Mouse (Mus musculus) neutrophil, adult 5-6 weeks (primary cell): ENCODE measurements around the gene Ltbp2. TPM values are rescaled to one million over a fixed set of nuclear protein-coding genes. Genes with fewer than 3 reads are reported as not detected.

ENCODE experiments used
- ATAC-seq: fragments of 151-379, 151-347 bp; 2 replicates; pipeline ENCODE4 v1.8.0; 2017; ENCODE audit warnings: mild to moderate bottlenecking, moderate TSS enrichment; ENCODE audit not compliant: insufficient number of reproducible peaks, poor library complexity, low FRiP score, severe bottlenecking; ENCODE audit errors: extremely low read depth
- total RNA-seq: library from RNA; stranded (forward); fragments of 200-1000 nt; gene quantifications from 2 replicates; pipeline ENCODE4 v1.2.3, GENCODE M21; 2017

The Ltbp2 gene
- total RNA-seq, 1 experiment from 2014 or later: 0.12 TPM

DNA sequence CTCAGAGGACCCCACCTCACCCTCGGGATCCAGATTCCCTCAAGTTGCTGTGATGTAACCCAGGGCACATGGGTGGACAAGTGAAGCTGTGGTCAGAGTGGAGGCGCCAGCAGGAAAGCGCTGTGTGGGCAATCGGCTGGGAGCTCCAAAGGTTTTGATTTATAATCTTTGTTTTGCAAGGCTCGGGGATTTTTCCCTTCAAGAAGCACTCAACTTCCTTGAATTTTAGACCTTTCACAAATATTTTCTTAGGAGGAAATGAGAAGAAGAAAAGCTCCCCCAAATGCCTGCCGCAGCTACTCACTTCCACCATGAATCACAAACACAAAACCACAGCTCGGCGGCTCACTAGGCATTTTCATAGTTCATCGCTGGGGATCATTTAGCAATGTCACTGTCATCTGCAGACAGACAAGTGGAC, 29.7 kb downstream of the Ltbp2 start:
- ATAC-seq: no peak

DNA sequence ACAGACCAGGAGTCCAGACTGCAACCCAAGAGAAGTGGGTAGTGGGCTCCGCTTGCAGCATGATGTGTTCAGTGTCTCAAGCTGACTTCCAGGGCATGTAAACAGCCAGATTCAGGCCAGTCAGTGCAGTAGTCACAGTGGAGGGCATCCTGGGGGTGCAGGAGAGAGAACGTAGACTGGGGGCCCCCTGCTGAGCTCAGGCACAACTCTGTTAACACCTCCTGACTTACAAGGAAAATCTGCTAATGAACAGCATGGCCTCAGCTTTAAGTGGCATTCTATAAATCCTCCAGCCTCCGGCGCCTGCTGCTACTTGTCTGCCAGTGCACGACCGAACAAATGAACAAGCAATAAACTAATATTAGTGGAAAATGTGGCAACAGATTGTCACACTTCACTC, 33.6 kb downstream of the Ltbp2 start:
- no peak for ATAC-seq

DNA sequence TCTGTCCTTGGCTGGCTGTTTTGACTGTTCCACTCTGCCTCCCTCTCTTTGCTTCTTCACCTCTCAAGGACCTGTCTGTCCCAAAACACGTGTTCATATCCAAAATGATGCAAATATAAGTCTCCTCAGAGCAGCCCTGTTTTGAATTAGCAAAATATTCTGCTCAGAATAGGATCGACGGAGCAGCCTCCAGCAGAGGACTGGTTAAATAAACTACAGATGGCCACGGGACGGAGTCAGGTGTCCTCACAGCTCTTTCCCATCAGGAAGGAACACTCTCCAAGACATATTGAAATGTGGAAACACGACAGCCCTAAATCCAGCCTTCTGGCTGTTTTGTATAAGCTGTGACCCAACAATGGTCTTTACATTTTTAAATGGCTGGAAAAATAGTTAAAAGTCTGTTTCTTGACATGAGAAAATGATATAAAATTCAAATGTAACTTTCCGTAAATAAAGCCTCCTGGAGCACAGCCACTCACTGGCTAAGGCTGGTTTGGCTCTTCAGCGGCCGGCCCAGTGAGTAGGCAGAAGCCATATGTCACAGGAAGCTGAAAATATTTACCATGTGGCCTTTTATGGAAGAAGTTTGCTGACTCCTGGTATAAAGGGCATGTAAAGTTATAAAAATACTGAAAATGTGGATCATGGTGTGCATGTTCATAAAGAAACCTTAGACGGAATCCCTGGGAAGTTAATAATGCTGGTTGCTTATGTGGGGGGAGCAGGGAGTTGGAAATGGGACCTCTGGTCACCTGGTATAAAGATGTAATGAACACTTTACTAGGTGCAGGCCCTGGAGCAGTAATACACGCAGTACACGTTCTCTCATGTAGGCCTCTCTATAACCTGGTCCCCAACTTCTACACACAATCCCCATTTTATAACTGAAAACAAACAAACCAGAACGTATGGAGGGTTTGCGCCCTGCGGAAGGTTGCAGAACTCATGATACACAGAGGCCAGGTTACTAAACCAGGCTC, 34.9 kb downstream of the Ltbp2 start:
- no peak for ATAC-seq

DNA sequence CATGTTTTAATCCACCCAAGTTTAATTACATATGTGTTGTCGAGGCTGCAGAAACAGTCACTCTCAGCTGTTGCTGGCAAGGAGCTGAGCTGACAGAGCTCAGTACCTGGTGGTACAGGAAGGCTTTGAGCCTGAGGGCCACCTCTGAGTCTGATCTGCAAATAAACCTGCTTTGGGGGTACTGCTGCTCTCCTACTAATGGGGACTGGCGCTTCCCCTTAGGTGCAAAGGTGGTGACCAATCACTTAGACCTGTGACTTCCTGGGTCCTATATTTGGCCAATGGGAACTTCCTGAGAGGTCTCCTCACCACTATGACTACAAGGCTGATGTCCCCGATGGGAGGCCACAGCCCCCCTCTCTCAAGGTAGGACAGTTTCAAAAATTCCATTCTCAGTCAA, 35.6 kb downstream of the Ltbp2 start:
- no peak for ATAC-seq

DNA sequence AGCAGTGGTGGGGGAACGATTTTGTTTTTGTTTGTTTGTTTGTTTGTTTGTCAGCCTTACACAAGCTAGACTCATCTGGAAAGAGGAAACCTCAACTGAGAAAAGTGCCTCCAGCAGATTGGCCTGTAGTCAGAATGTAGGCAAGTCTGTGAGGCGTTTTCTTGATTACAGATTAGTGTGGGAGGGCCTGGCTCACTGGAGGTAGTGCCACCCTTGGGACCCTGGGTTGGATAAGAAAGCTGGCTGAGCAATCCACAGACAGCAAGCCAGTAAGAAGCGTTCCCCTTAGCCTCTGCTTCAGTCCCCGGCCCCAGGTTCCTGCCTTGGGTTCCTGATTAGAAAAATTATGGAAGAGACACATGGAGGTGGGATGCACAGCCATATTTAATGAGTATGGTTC, 36.4 kb downstream of the Ltbp2 start:
- ATAC-seq: no peak

DNA sequence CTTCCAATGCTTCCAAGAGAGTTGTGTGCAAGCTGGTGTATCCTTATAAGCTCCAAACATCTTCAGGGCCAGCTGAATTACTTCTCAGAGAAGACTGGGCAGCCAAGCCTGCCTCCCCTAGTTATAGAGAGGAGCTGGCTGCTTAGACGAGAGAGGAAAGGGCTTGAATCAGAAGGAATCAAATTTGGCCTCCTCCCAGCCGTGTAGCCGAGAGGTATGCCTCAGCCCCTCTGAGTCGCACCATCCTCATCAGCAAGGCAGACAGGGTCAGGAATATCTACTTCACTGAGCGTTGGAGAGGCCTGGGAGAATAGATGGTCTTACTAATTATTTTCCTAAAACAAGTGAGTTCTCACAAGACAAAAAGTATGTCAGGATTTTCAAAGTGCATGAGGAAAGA, 40.7 kb downstream of the Ltbp2 start:
- ATAC-seq: no peak

DNA sequence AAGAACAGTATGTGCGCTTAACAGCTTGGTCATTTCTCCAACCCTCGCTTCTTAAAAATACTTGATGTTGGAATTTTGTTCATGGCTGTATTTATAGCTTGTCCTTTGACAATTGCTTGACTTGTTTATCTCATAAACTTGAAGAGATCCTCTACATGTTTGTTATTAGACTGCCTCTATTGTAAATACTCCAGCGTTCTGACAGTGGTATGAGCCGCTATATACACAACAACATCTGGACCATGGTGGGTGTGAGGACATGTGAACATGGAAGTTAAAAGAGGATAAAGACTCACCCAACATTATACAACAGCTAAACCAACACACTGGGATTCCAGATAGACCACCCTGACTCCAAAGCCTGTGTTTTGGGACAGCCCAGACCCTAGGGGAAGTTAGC, 41.6 kb downstream of the Ltbp2 start:
- no peak for ATAC-seq

DNA sequence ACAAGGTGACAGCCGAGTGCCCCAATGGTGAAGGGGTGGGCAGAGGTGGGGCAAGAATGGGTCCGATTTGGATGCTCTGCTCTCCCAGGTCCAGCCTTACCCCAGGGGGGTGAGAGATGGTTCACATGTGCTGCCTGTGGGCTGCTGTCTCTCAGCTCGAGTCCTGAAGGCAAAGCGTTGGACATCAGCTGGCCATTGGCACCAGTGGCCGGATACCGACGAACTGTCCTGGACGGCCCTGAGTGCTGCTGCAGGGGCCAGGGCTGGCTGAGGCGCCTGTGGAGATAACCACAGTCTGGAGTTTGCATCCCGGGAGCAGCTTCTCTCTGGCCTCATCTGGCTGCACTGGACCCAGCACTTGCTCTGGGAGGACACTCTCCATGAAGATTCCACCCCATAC, 44.7 kb downstream of the Ltbp2 start:
- ATAC-seq: no peak

DNA sequence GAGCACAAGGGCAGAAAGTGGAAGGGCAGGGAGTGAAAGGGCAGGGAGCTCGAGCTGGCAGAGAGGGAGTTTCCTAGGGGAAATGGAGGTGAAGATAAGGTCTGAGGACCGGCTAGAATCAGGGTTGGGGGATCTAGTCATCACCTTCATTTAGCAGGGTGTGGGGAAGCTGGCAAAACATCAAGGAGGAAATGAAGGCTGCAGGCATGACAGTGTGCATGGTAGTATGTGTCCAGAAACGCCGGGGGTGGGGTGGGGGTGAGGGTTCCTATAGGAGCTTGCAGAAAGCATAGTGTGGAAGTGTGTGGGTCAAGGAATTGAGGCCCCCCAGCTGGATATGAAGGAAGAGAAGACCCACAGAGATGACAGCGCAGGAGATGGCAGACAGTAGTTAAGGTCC, 45.2 kb downstream of the Ltbp2 start:
- ATAC-seq: no peak

DNA sequence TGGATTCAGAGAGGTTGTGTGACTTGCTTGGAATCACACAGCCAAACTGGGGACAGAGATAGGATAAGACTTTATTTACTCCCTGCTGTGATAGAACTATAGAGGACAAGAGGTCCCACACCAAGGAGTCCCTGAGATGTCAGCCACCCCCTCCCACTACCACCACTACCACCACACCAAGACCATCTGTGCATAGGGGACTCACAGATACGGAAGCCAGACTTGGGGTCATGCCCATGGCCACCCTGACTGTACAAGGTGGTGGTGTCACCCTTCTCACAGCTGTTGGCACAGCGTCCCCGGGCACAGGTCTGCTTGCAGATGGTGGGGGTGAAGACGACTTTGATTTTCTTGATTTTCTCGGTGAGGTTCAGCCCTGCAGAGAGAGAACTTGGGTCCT, 45.9 kb downstream of the Ltbp2 start:
- ATAC-seq: no peak

DNA sequence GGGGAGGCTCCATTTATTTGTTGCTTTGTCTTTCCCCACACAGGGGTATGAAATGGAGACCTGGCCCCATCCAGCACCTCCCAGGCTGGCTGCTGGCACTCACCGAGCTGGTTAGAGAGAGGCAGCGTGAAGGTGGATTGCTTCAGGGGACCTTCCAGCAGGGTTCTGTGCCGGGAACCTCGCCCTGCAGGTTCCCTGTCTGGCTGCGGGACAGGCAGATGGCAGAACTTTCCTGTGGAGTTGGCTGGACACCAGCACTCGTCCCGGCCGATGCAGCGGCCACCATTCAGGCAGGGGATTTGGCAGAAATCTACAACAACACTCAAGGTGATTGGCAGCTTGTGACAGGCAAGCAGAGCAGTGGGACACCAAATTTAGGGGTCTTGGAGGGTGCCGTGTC, 46.4 kb downstream of the Ltbp2 start:
- ATAC-seq: no peak

DNA sequence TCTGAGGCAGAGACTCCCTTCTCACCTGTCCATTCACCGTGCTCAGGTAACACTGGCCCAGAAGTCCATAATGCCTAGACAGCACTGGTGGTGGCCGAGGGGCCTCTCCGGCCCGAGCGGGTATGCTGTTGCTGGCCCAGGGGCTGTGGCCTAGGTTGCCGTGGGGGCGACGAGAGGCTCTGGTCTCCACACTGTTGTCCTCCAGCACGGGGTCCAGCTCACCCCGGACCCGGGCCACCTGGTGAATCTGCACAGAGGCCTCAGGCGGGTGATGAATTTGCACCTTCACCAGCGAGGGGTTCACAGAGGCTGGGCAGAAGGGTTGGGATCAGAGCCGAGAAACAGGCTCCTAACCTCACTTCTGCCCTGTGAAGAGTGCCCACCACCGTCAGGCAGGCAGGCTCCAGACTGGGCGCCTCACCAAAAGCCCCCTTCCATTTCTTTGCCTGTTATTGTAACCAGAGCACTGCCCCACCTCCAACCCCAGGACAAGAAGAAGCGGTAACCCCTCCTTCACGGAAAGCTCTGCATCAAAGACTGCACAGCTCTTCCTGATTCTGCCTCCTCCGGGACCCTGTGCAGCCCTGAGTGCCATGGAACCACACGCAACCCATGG, 47.1 kb downstream of the Ltbp2 start:
- no peak for ATAC-seq

DNA sequence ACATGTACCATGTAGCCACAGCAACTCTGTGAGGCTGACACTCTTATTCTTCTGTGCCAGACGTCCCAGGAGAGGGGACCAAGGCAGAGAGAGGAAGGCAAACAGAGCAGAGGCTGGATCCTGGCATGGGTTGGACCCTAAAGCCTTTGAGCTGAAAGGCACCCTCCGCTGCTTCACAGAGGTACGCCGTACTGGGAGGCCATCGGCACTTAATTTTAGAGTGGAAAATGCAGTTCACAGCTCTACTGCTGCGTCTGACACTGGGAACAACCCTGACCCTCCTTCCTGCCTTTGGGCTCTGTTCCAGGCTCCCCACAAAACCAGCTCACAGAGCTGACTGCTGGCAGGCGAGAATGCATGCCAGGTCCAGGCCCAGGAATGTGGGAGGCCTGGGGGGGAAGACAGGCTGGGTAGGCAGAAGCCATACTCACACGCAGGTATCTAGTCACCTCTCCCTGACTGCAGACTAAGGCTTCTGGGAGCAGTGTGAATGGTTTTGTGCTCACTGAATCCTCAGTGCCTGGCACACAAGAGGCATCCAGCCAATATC, 48.9 kb downstream of the Ltbp2 start:
- ATAC-seq: no peak

DNA sequence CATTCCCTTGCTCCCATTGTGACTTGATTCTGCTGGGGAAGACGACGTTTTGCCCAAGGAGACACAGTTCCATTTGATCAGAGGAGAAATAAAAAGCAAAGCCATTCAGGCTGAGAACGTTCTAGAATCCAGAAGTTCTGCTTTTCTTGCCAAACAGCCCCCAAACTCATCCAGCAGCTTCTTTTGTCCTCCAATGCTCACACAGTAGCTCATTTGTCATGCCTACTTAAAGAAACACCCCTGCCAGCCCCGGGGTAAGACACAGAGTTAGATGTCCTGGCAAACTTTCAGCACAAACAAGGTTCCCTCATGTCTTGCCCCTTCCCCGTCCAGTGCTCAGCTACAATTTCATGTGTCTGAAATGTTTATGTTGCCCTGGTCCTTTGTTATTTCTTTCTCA, 52.1 kb downstream of the Ltbp2 start:
- ATAC-seq: no peak

DNA sequence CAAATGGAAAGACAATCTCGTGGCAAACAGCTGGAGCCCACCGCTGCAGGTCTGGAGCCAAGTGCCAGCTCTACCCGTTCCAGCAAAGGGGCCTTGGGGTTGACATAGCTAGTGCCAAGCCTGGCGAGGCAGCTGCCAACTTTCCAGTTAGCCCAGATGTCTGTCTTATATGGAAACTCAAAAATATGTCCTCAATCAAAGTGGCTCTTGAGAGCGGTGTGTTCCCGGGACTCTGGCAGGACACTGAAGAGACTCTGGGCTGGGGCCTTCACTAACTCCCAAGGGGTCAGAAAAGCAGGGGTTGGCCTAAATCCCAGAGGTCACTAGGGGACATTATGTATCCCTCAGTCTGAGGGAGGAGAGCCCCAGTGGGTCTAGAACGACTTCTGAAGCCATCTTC, 52.7 kb downstream of the Ltbp2 start:
- ATAC-seq: no peak

DNA sequence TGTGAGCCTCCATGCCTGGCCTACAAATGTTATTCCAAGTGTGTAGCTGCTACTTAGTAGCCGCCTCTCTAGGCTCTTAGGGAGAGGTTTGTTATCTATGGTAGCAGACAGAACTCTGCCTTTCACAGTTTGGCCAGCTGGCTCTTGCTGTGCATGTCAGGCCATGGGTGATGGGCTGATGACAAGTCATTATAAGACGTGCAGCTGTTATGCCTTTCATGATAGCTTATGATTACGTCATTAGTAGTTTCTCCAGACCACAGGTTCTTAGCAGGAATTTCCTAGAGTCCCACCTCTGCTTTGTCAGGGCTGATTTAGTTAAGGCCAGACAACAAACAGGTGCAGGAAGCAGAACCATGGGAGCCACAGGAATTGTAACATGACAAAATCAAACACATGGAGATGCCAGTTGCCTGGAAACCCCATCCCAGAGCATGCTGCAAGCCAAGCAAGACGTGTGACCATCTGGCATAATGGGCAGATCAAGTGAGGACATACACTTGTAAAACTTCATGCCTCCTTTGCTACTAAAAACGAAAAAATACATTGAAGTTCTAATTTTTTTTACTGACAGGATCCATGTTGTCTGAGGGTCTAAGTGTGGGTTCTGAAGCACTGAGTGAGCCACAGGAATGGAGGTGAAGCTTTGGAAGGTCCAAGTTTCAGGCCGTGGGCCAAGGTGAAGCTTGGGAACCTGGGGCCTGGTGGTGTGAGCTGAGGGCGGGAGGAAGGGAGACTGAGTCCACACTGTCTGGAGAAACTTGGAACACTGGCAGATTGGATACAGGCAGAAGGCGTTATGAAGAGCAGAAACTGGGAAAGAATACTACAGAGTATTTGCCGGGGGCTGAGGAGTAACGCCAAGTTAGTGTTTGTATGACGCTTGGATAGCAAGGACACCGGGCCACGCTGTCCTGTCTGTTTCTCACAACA, 56.8 kb downstream of the Ltbp2 start:
- no peak for ATAC-seq

DNA sequence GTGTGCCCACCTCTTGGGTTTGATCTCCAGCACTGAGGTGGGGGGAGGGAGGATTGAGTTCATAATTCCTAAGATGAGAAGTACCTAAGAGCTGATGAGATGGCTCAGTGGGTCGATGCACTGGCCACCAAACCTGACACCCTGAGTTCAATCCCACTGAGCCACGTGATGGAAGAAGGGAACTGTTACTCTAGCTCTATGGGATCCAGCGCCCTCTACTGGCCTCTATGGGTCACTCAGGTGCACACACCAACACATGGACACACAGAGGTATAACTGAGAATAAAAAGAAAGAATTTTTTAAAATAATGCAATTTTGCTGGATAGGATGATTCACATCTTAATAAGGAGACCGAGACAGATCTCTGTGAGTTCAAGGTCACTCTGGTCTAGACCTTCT, 57.8 kb downstream of the Ltbp2 start:
- ATAC-seq: no peak

DNA sequence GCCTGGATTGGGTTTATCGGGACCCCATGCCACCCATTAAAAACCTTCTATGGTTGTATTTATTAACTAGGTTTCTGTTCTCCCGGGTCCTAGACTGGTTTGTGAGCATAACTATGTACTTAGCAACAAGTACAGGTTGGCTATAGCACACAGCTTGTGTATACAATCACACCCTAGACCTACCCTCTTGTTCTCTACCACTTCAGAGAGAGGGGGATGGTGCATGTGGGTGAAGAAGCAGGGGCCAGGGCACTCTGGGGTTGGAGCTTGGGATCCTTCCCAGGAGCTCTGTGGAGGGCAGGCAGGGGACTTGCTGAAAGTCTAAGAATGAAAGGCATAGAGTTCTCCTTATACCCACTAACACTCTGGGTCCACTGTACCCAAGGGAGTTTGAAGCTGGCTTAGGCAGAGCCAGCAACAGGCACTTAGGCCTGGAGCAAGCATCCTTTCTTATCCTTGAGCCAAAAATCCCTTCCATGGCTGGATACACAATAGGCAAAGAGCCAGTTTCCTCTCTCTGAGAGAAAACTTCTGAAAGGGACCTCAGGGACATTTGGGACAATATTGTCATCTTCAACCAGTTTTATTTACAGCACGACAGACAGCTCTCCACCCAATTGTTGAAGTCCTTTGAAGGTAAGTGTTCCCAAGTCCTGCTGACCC, 61.5 kb downstream of the Ltbp2 start:
- ATAC-seq: no peak

DNA sequence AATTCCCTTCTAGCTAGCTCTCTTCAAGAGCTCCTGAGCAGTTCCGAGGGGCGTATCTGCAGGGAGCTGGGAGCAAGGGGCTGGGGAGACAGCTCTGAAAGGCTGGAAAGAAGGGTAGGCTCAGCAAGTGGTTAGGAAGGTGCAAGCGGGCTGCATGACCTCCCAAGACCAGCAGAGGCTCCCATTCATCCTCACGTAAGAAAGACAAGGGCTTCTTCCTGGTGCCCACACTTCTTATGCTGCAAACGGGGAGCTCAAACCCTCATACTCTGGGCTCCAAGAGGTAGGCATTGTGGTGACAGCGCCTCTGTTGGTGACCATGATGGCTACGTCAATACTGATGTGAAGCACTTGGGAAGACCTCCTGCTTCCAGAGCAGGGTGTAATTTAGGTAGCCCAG, 62.6 kb downstream of the Ltbp2 start:
- ATAC-seq: no peak
